Mouse (Mus musculus) limb, embryonic 10.5 days (tissue): ENCODE data around the gene Osm. TPM values are rescaled to one million over a fixed set of nuclear protein-coding genes. Genes with fewer than 3 reads are reported as not detected.

Source experiments
- DNase-seq: peaks from one replicate; pipeline ENCODE4 v3.0.0-alpha.2; 2017; ENCODE audit warnings: low spot score
- H3K27ac ChIP-seq: fragments of 300-500 bp; sonication (generic); 2 replicates; pipeline ENCODE4 v1.5.1; 2016; ENCODE audit warnings: mild to moderate bottlenecking
- H3K27me3 ChIP-seq: fragments of 300-500 bp; sonication (generic); 2 replicates; pipeline ENCODE4 v1.6.1; 2016; ENCODE audit warnings: low read depth, mild to moderate bottlenecking; ENCODE audit not compliant: poor library complexity, severe bottlenecking
- H3K36me3 ChIP-seq: fragments of 300-500 bp; sonication (generic); 2 replicates; pipeline ENCODE4 v1.6.1; 2016; ENCODE audit warnings: mild to moderate bottlenecking, moderate library complexity
- H3K4me1 ChIP-seq: fragments of 300-500 bp; sonication (generic); 2 replicates; pipeline ENCODE4 v1.6.1; 2016
- H3K4me3 ChIP-seq: fragments of 300-500 bp; sonication (generic); 2 replicates; pipeline ENCODE4 v1.5.1; 2016; ENCODE audit warnings: mild to moderate bottlenecking, moderate library complexity
- H3K9me3 ChIP-seq: fragments of 300-500 bp; sonication (generic); replicated peaks from 2 replicates; pipeline ENCODE4 v1.6.1; 2016; ENCODE audit warnings: mild to moderate bottlenecking
- WGBS: fragments of 180-500 bp; shearing (Covaris S2); methylation state at CpG from one replicate; pipeline ENCODE4 v1.1.7; 2016; 5-methylcytosine and 5-hydroxymethylcytosine counted together
- polyA plus RNA-seq: library from polyadenylated mRNA; unstranded; fragments of >200 nt; fragmentation: Nextera tagmentation; extraction: Ambion mirVana; gene quantifications from 2 replicates; pipeline ENCODE4 v1.2.1, GENCODE M21; 2016

Gene Osm
- polyA plus RNA-seq, 1 experiment from 2014 or later = not detected

- no peaks in the 10 kb centered on the region for H3K9me3 ChIP-seq
- 85% methylated on average over 6 of the region's 6 CpGs for WGBS
- no peak for DNase-seq
- peaks cover 29% of the 10 kb centered on the region for H3K4me1 ChIP-seq
- no peaks in the 10 kb centered on the region for H3K36me3 ChIP-seq
- H3K4me3 ChIP-seq = no peak overlapping the region
- no peak overlapping the region for H3K27ac ChIP-seq
- H3K27me3 ChIP-seq = peaks cover 80% of the 10 kb centered on the region
Measured at GRCm38 (mm10) chr11:4268500-4268899, 32.3 kb downstream of the Osm start.

DNA sequence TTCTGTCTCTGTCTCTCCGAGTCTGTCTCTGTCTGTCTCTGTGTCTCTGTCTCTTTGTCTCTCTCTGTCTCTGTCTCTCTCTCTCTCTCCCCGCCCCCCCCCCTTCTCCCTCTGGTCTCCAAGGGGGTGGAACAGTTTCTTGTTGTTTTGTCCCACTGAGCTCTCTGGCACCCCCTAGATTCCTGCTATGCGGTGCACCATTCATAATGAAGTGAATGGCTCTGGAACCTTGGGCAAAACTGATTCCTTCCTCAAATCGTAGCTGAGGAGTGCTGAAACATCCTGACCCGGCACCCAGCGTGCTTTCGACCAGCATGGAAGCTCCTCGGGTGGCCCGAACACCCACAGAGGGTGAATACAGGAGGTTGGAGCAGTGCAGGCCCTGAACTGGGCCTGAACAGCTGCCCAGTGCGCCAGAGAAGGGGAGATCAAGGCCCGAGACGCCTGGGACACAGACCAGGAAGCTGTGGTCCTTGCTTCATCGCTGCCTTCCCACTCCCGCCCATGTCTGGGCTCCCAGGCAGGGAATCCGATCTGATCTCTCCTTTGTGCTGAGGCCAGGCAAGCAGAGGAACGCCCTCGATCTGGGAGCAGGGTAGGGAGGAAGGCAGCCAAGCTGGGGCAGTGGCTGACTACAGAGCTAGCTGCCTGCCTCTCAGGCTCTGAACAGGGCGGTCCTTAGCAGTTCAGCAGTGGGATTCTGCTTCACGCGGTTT is 34.7 kb downstream of the Osm start:
- no peaks in the 10 kb centered on the region for H3K36me3 ChIP-seq
- 28% methylated on average over 20 of the region's 20 CpGs for WGBS
- H3K9me3 ChIP-seq = no peaks in the 10 kb centered on the region
- 0 out of 2 replicates have a peak overlapping the region, but pooled peaks have one; percentile 31 for H3K27ac ChIP-seq
- peaks cover 62% of the 10 kb centered on the region for H3K27me3 ChIP-seq
- peaks cover 22% of the 10 kb centered on the region for H3K4me1 ChIP-seq
- H3K4me3 ChIP-seq = no peak overlapping the region
- DNase-seq = no peak

GRCm38 (mm10) chr11:4271544-4271943 is 35.3 kb downstream of the Osm start:
- no peak for DNase-seq
- no peaks in the 10 kb centered on the region for H3K9me3 ChIP-seq
- peaks cover 55% of the 10 kb centered on the region for H3K27me3 ChIP-seq
- no peak overlapping the region for H3K4me3 ChIP-seq
- peaks cover 22% of the 10 kb centered on the region for H3K4me1 ChIP-seq
- 67% methylated on average over 11 of the region's 11 CpGs for WGBS
- H3K27ac ChIP-seq = no peak overlapping the region
- H3K36me3 ChIP-seq = no peaks in the 10 kb centered on the region

DNA sequence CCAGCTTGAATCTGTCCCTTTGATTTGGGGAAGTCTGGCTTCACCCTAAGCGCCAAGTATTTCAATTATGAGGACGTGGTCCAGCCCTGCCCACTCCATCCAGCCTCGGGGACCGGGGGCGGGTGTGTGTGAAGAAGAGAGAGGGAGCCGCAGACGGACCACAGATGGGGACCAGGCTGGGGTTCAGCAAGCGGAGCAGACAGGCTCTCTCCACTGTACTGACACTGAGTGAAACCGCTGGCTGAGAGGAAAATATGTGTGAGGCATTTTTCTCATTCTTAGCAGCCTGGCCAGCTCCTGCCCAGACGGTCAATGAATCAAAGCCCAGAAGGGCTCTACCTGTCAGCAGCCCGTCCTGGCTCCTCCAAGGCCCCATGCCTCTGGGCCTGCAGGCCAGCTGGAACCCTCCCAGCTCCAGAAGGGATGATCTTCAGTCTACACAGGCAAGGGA is 40.2 kb downstream of the Osm start:
- Histone ChIP-seq H3K27ac (peak overlapping the region; percentile 42; the same call in 1 of the 2 replicates), H3K27me3 (peaks cover 6% of the 10 kb centered on the region)
- 69% methylated on average over 11 of the region's 11 CpGs for WGBS

GRCm38 (mm10) chr11:4279909-4280308 is 43.7 kb downstream of the Osm start:
- H3K4me3 ChIP-seq = no peak overlapping the region
- no peak for DNase-seq
- WGBS = 70% methylated on average over 7 of the region's 7 CpGs

More for the DNA sequence above, 40.2 kb downstream of the Osm start:
- H3K4me1 ChIP-seq = peaks cover 16% of the 10 kb centered on the region
- H3K36me3 ChIP-seq = no peaks in the 10 kb centered on the region
- no peaks in the 10 kb centered on the region for H3K9me3 ChIP-seq
- DNase-seq = no peak
- no peak overlapping the region for H3K4me3 ChIP-seq

DNA sequence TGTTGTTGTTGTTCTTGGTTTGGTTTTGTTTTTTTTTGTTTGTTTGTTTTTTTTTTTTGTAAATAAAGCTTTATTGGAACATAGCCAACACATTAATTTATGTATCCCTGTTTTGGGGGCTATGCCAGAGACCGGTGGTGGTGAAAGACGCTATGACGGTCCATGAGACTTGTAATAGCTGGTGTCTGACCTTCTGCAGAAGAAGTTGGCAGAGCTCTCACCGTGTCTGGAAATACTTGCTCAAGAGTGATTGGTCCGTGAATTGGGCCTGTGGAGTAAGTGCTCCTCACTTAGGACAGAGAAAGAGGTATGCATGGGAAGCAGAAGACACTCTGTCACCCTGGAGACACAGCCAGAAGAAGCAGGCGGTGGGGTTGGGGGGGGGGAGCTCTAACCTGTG is 45.6 kb downstream of the Osm start:
- Histone ChIP-seq H3K36me3 (no peaks in the 10 kb centered on the region), H3K4me3 (no peak overlapping the region), H3K4me1 (peaks cover 24% of the 10 kb centered on the region), H3K27me3 (no peaks in the 10 kb centered on the region), H3K9me3 (no peaks in the 10 kb centered on the region), H3K27ac (no peak overlapping the region)
- no peak for DNase-seq
- WGBS = 88% methylated on average over 6 of the region's 6 CpGs

More at GRCm38 (mm10) chr11:4279909-4280308, 43.7 kb downstream of the Osm start:
- H3K36me3 ChIP-seq = no peaks in the 10 kb centered on the region
- no peaks in the 10 kb centered on the region for H3K9me3 ChIP-seq
- H3K27ac ChIP-seq = peak overlapping the region; percentile 50
- H3K27me3 ChIP-seq = no peaks in the 10 kb centered on the region
- peaks cover 35% of the 10 kb centered on the region for H3K4me1 ChIP-seq

DNA sequence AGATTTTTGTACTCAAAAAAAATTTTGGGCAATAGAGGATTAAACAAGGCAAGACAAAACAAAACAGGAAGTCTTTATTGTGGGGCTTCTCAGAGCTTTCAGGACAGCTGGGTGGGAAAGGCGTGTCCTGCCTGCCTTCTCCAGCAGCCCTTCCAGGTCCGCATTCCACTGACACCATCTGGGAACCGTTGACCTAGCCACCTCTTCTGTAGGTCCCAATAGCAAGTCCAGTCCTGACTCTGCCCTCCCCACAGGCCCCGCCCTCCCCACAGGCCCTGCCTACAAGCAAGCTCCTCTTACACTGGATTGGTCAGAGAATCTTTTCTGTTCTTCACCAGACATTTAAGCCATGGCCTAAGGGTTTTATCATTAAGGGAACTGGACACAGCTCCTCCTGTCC is 47.4 kb downstream of the Osm start:
- peaks cover 24% of the 10 kb centered on the region for H3K4me1 ChIP-seq
- no peaks in the 10 kb centered on the region for H3K9me3 ChIP-seq
- H3K27ac ChIP-seq = peak overlapping the region; percentile 67; the same call in 1 of the 2 replicates
- no peaks in the 10 kb centered on the region for H3K27me3 ChIP-seq
- no peak overlapping the region for H3K4me3 ChIP-seq
- peak; percentile 77 for DNase-seq
- no peaks in the 10 kb centered on the region for H3K36me3 ChIP-seq
- 3% methylated on average over 4 of the region's 4 CpGs for WGBS

GRCm38 (mm10) chr11:4289280-4289679 is 53.1 kb downstream of the Osm start:
- Histone ChIP-seq H3K27ac (no peak overlapping the region), H3K4me1 (peaks cover 6% of the 10 kb centered on the region; the same call in 1 of the 2 replicates), H3K4me3 (no peak overlapping the region), H3K9me3 (no peaks in the 10 kb centered on the region), H3K36me3 (no peaks in the 10 kb centered on the region), H3K27me3 (peaks cover 12% of the 10 kb centered on the region; the same call in 1 of the 2 replicates)
- WGBS = 57% methylated on average over 3 of the region's 3 CpGs
- DNase-seq = no peak

Other genes starting within 250 kb of the Osm start
- 0.06 TPM in 1 of 2 replicates, not detected in the other for gene Sec14l4, start 205.0 kb upstream of the Osm start, polyA plus RNA-seq
- gene Sec14l3, start 171.6 kb upstream of the Osm start, polyA plus RNA-seq = not detected in 2 replicates
- gene Mtfp1, start 141.0 kb upstream of the Osm start, polyA plus RNA-seq = 12.5 and 16.2 TPM in 2 replicates
- gene Sec14l2, start 113.0 kb upstream of the Osm start, polyA plus RNA-seq = 1.5 and 2.7 TPM in 2 replicates
- 16.3 and 23.3 TPM in 2 replicates for gene Rnf215, start 101.2 kb upstream of the Osm start, polyA plus RNA-seq
- 7.9 and 9.4 TPM in 2 replicates for gene Ccdc157, start 76.1 kb upstream of the Osm start, polyA plus RNA-seq
- gene Sf3a1, start 76.1 kb upstream of the Osm start, polyA plus RNA-seq = 101 and 105 TPM in 2 replicates
- 27.4 and 37.4 TPM in 2 replicates for gene Tbc1d10a, start 49.6 kb upstream of the Osm start, polyA plus RNA-seq
- gene Castor1, start 18.2 kb upstream of the Osm start, polyA plus RNA-seq = 1.8 and 2.1 TPM in 2 replicates
- 0.05 and 0.06 TPM in 2 replicates for gene Lif, start 21.1 kb downstream of the Osm start, polyA plus RNA-seq
- gene Hormad2, start 204.7 kb downstream of the Osm start, polyA plus RNA-seq = 0.78 and 0.99 TPM in 2 replicates